Mouse (Mus musculus) thymus, adult 2 months (tissue): ENCODE measurements around the gene Stx19. TPM values are rescaled to one million over a fixed set of nuclear protein-coding genes. Genes with fewer than 3 reads are reported as not detected.

Experiments used
- DNase-seq: peaks from one replicate; pipeline ENCODE4 v3.0.0; 2021
- H3K27ac ChIP-seq: fragments of 200-500 bp; 2 replicates; pipeline ENCODE4 v1.5.1; 2012; ENCODE audit warnings: low read length, control low read depth; ENCODE audit not compliant: control insufficient read depth, insufficient read depth
- H3K27me3 ChIP-seq: fragments of 200-500 bp; 2 replicates; pipeline ENCODE4 v1.6.1; 2012; ENCODE audit warnings: mild to moderate bottlenecking, low read length, moderate library complexity, mixed read lengths; ENCODE audit not compliant: control insufficient read depth, insufficient read depth
- H3K36me3 ChIP-seq: fragments of 200-500 bp; 2 replicates; pipeline ENCODE4 v1.6.1; 2012; ENCODE audit warnings: mild to moderate bottlenecking, low read length, moderate library complexity; ENCODE audit not compliant: control insufficient read depth, insufficient read depth
- H3K4me1 ChIP-seq: fragments of 200-500 bp; replicated peaks from 2 replicates; pipeline ENCODE4 v1.6.1; 2012; ENCODE audit warnings: low read length; ENCODE audit not compliant: control insufficient read depth, insufficient read depth
- H3K4me3 ChIP-seq: fragments of 200-500 bp; 2 replicates; pipeline ENCODE4 v1.5.1; 2012; ENCODE audit warnings: mild to moderate bottlenecking, low read length, control low read depth, moderate library complexity; ENCODE audit not compliant: control insufficient read depth, insufficient read depth
- CTCF ChIP-seq: fragments of 200-500 bp; IDR thresholded peaks from 2 replicates; pipeline ENCODE4 v1.5.1; 2012; ENCODE audit warnings: mild to moderate bottlenecking, control low read depth, low read length, moderate library complexity, borderline replicate concordance; ENCODE audit not compliant: control insufficient read depth, poor library complexity, insufficient read depth; ENCODE audit errors: extremely low read depth
- POLR2A ChIP-seq: fragments of 200-500 bp; IDR thresholded peaks from 2 replicates; pipeline ENCODE4 v1.6.1; 2012; ENCODE audit warnings: mild to moderate bottlenecking, low read length, control low read depth, moderate library complexity; ENCODE audit not compliant: control insufficient read depth, poor library complexity, insufficient read depth; ENCODE audit errors: extremely low read depth
- WGBS: fragments of 180-500 bp; shearing (Covaris S2); methylation state at CpG from one replicate; pipeline ENCODE4 v1.1.7; 2018; 5-methylcytosine and 5-hydroxymethylcytosine counted together
- polyA plus RNA-seq: library from polyadenylated mRNA; depleted of rRNA; stranded (reverse); fragments of >200 nt; gene quantifications from 2 replicates; pipeline ENCODE4 v1.2.3, GENCODE M21; 2012; rRNA removed

Gene Stx19
- polyA plus RNA-seq, result not detected in 2 replicates

- TF ChIP-seq CTCF, result no peak
- no peak for TF ChIP-seq POLR2A
- 76% methylated on average over 5 of the region's 5 CpGs for WGBS
- Histone ChIP-seq H3K4me1 (no peaks in the 10 kb centered on the region; the same call in 1 of the 2 replicates), H3K27ac (no peak within 1 kb of the TSS), H3K36me3 (no peaks in the 10 kb centered on the region), H3K4me3 (no peak within 1 kb of the TSS), H3K27me3 (no peaks in the 10 kb centered on the region)
- DNase-seq, result no peak
These were observed at the start of gene Stx19 for GRCm38 (mm10) chr16:62814491-62814890. TSS of gene Stx19 (plus strand) at chr16:62814676.

GRCm38 (mm10) chr16:62773462-62773861 is 41.0 kb upstream of the Stx19 start:
- H3K27ac ChIP-seq, result no peak overlapping the region
- no peak for TF ChIP-seq POLR2A
- no peak for TF ChIP-seq CTCF
- DNase-seq, result no peak
- peaks cover 3% of the 10 kb centered on the region; the same call in 1 of the 2 replicates for H3K36me3 ChIP-seq
- WGBS, result 94% methylated on average over 4 of the region's 4 CpGs
- no peaks in the 10 kb centered on the region for H3K4me1 ChIP-seq
- H3K27me3 ChIP-seq, result no peaks in the 10 kb centered on the region
- no peak overlapping the region for H3K4me3 ChIP-seq

GRCm38 (mm10) chr16:62776034-62776433 is 38.4 kb upstream of the Stx19 start:
- WGBS, result 97% methylated on average over 11 of the region's 11 CpGs
- no peak overlapping the region for H3K27ac ChIP-seq
- H3K4me1 ChIP-seq, result no peaks in the 10 kb centered on the region
- TF ChIP-seq CTCF, result no peak
- TF ChIP-seq POLR2A, result no peak
- H3K36me3 ChIP-seq, result no peaks in the 10 kb centered on the region
- no peaks in the 10 kb centered on the region for H3K27me3 ChIP-seq
- no peak for DNase-seq
- no peak overlapping the region for H3K4me3 ChIP-seq

GRCm38 (mm10) chr16:62778282-62778681 is 36.2 kb upstream of the Stx19 start:
- H3K27ac ChIP-seq, result no peak overlapping the region
- H3K27me3 ChIP-seq, result no peaks in the 10 kb centered on the region
- DNase-seq, result no peak
- H3K4me1 ChIP-seq, result no peaks in the 10 kb centered on the region
- TF ChIP-seq CTCF, result no peak
- TF ChIP-seq POLR2A, result no peak
- H3K36me3 ChIP-seq, result no peaks in the 10 kb centered on the region
- H3K4me3 ChIP-seq, result no peak overlapping the region
- WGBS, result 94% methylated on average over 10 of the region's 10 CpGs

GRCm38 (mm10) chr16:62782229-62782628 is 32.2 kb upstream of the Stx19 start:
- H3K27me3 ChIP-seq, result no peaks in the 10 kb centered on the region
- WGBS, result 53% methylated on average over 5 of the region's 5 CpGs
- TF ChIP-seq CTCF (no peak), POLR2A (no peak)
- H3K27ac ChIP-seq, result no peak overlapping the region
- H3K4me1 ChIP-seq, result peaks cover 6% of the 10 kb centered on the region
- H3K4me3 ChIP-seq, result no peak overlapping the region
- H3K36me3 ChIP-seq, result no peaks in the 10 kb centered on the region
- no peak for DNase-seq

GRCm38 (mm10) chr16:62786621-62787331 is 27.7 kb upstream of the Stx19 start, which contains the start of gene Nsun3:
TSS of gene Nsun3 (minus strand) at chr16:62786818.
- Histone ChIP-seq H3K4me1 (peaks cover 7% of the 10 kb centered on the region), H3K36me3 (no peaks in the 10 kb centered on the region), H3K27ac (peak within 1 kb of the TSS; percentile 80), H3K4me3 (peak within 1 kb of the TSS; percentile 52), H3K27me3 (no peaks in the 10 kb centered on the region)
- WGBS, result under 1% methylated on average over 41 of the region's 41 CpGs
- peak; percentile 91 for DNase-seq
- peak; percentile 97 for TF ChIP-seq POLR2A
- no peak; the same call in 1 of the 2 replicates for TF ChIP-seq CTCF

- Histone ChIP-seq H3K36me3 (no peaks in the 10 kb centered on the region), H3K27ac (no peak overlapping the region), H3K27me3 (no peaks in the 10 kb centered on the region), H3K4me1 (no peaks in the 10 kb centered on the region), H3K4me3 (no peak overlapping the region)
- 84% methylated on average over 1 of the region's 1 CpGs for WGBS
- no peak for DNase-seq
- no peak for TF ChIP-seq POLR2A
These were observed 17.9 kb upstream of the Stx19 start for GRCm38 (mm10) chr16:62796608-62797007.
